Mouse (Mus musculus): Measurements from ENCODE around the gene Eif4g1.
A peak's percentile ranks its signal among the peaks of the same experiment; 100 is the strongest.

Gene Eif4g1

GRCm38 (mm10) chr16:20672965-20673705, 5.0 kb downstream of the Eif4g1 start:
- no peak for DNase-seq (ENCODE audit: low read depth, low spot score)

- no peak for DNase-seq (ENCODE audit: low read depth, low spot score)
These were observed 5.7 kb downstream of the Eif4g1 start for GRCm38 (mm10) chr16:20673706-20674303.

DNA sequence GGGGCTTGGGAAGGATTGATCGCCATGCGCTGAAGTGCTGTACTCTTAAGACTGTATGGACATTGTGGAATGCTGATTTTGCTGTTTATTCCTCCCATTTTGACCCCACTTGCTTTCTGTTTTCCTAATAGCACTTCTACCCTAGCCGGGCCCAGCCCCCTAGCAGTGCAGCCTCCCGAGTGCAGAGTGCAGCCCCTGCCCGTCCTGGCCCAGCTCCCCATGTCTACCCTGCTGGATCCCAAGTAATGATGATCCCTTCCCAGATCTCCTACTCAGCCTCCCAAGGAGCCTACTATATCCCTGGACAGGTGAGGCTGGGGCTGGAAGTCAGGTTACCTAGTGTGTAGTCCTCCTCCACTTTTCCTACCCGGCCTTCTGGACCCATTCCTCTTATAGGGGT, 7.1 kb downstream of the Eif4g1 start:
- no peak for DNase-seq (ENCODE audit: low read depth, low spot score)

GRCm38 (mm10) chr16:20676702-20677101, 8.6 kb downstream of the Eif4g1 start:
- DNase-seq (ENCODE audit: low read depth, low spot score), result no peak

DNA sequence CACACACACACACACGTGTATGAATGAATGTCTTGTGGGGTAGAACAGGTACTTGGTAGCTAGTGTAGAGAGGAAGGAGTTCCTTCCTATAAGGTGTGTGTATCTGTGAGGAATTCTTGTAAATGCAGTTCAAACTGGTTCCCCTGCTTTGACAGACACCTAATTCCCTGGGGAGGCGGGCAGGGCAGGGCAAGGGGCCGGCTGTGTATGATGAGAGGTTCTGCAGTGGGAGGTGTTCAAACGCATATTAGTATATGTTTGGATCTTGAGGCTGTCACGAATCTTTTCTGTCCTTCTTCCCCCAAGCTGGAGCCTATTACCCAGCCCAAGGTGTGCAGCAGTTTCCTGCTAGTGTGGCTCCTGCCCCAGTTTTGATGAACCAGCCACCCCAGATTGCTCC, 9.3 kb downstream of the Eif4g1 start:
- no peak for DNase-seq (ENCODE audit: low read depth, low spot score)

DNA sequence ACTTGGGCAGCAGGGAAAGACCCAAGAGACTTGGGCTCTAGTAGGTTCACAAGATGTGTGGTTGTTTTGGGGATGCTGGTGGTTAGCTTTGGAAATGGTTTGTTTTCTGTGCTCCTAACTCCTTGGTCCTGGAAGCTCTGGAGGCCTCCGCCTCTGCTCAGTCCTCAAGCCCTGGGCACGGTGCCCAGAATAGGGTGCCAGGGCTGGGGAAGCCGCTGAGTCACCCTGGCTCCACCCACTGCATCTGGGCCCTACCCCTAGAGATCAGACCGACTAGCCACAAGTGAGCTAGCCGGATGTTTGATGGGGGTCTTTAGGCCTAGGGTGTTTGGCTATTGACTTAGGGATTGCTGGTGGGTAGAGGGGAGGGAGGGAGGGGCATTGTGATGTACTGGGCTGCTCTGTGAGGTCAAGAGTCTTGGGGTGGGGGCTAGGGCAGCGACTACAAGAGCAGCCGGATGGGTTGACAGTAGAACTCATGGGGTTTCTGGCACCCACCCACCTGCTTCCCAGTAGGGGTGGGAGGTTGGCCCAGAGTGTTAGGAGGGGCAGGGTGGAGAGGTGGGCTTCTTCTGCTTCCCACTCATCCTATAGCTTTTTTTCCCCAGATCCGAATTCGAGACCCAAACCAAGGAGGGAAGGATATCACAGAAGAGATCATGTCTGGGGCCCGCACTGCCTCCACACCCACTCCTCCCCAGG, 10.0 kb downstream of the Eif4g1 start:
- no peak for DNase-seq (ENCODE audit: low read depth, low spot score)

DNA sequence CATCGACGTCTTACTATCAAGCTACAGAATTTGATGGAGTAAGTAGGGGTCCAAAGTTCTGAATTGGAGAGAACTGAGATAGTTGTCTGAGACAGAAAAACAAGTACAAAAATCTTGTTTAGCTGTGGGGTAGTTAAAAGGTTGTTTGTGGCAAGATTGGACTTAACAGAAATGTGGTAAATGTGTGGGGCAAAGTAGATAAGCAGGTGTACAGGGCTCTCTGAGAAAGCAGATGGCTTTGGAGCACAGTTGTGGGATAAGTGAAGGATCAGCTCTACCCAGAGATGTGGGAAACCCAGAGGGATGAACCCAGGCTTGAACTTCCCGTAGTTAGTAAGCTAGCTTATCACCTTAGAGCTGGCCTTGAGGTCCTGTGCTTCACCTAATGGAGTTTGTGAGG, 22.7 kb downstream of the Eif4g1 start:
- DNase-seq (ENCODE audit: low read depth, low spot score), result no peak

DNA sequence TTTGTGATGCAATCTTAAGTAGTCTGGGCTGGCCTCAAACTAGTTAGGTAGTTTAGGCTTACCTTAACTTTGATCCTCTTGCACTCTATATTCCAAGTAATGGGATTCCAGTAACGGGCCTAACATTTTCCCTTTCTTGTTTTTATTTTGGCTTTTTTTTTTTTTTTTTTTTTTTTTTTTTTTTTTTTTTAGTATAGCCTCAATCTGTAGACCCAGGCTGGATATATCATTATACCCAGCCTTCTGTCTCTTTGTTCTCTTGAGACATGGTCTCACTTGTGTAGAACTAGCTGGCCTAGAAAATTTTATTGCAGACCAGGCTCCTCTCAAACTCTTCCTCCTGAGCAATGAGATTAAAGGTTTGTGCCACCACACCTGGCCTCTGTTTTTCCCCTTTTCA, 23.5 kb downstream of the Eif4g1 start:
- DNase-seq (ENCODE audit: low read depth, low spot score), result no peak

GRCm38 (mm10) chr16:20692241-20692965, 24.3 kb downstream of the Eif4g1 start:
- DNase-seq (ENCODE audit: low read depth, low spot score), result no peak

GRCm38 (mm10) chr16:20693111-20693701, 25.1 kb downstream of the Eif4g1 start, which contains the start of gene Fam131a:
Fam131a (plus strand) TSS chr16:20693241.
- DNase-seq (ENCODE audit: low read depth, low spot score), result peak; percentile 73

DNA sequence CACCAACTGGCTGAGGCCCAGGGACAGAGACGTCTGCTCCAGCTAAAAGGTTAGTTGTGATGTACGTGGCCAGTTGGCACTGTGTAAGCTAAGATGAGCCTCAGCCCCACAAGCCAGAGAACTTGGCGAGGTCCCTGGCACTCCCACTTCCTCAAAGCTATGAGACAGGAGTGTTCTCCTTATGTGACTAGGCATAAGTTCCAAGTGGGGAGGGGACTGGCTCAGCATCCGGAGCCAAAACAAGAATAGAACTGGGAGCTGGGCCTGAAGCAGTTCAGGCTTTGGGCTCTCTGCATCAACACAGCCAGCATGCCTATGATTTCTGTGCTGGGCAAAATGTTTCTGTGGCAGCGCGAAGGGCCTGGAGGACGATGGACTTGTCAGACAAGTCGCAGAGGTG, 26.7 kb downstream of the Eif4g1 start:
- no peak for DNase-seq (ENCODE audit: low read depth, low spot score)

GRCm38 (mm10) chr16:20695622-20696323, 27.7 kb downstream of the Eif4g1 start:
- DNase-seq (ENCODE audit: low read depth, low spot score), result peak; percentile 68

- no peak for DNase-seq (ENCODE audit: low read depth, low spot score)
These were observed 31.2 kb downstream of the Eif4g1 start for GRCm38 (mm10) chr16:20699266-20699665.

DNA sequence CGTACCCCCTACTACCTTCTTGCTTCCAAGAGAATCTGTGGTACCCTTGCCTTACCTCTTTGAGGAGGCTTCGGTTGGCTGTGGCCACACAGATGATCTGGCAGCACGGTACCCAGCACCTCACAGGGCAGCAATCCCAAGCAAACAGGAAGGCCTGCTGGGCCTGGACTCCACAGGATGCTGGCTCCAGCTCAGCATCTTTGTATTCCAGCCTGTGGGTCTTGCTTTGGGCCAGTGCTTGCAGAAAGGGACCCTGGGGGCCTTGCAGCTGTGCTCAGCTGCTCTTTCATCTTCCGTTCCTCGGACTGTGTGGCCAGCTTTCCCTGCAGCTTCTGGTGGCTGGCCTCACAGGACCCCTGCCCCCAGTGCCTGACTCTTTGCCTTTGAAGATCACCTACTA, 31.9 kb downstream of the Eif4g1 start:
- no peak for DNase-seq (ENCODE audit: low read depth, low spot score)

DNA sequence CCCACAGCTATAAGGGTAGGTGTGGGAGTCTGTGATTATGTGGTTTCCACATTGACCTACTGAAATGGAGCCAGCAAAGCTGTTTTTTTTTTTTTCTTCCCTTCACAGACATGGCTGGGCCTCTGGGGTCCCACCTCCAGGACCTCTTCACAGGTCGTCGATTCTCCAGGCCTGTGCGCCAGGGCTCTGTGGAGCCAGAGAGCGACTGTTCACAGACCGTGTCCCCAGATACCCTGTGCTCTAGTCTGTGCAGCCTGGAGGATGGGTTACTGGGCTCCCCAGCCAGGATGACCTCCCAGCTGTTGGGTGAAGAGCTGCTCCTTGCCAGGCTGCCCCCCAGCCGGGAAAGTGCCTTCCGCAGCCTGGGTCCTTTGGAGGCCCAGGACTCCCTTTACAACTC, 33.2 kb downstream of the Eif4g1 start:
- no peak for DNase-seq (ENCODE audit: low read depth, low spot score)

GRCm38 (mm10) chr16:20701729-20702521, 33.8 kb downstream of the Eif4g1 start:
- no peak for DNase-seq (ENCODE audit: low read depth, low spot score)

- no peak for DNase-seq (ENCODE audit: low read depth, low spot score)
These were observed 34.4 kb downstream of the Eif4g1 start for GRCm38 (mm10) chr16:20702522-20702893.

GRCm38 (mm10) chr16:20703071-20703470, 35.0 kb downstream of the Eif4g1 start:
- DNase-seq (ENCODE audit: low read depth, low spot score), result no peak

GRCm38 (mm10) chr16:20703699-20704400, 35.7 kb downstream of the Eif4g1 start:
- DNase-seq (ENCODE audit: low read depth, low spot score), result no peak

- no peak for DNase-seq (ENCODE audit: low read depth, low spot score)
These were observed 37.7 kb downstream of the Eif4g1 start for GRCm38 (mm10) chr16:20705786-20706185.

Measured in retina, postnatal 7 days (tissue).